Mouse (Mus musculus) CD4-positive helper T cell, adult 2 months (primary cell): ENCODE data around the gene Fas.

Experiments used
- DNase-seq: peaks from one replicate; pipeline ENCODE4 v3.0.0-alpha.2; 2012; ENCODE audit warnings: low read depth, missing footprints, low spot score

Gene Fas

DNA sequence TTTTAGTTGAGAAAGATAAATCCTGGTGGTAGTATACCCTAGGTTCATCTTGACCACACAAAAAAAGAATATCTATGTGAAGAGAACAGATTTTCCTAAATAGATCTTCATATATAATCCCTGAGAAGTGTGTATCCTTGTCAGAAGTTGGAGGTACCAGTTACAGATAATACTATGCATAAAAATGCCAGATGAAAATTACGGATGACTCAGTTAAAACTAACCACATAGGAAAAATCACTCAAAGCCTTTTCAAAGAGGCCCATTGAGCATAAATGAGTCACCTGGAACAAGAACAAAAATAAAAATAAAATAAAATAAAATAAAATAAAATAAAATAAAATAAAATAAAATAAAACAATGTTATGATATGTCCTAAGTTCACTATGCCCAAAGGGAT lies 72.2 kb downstream of the Fas start:
- DNase-seq: no peak

- DNase-seq: no peak
Observed at GRCm38 (mm10) chr19:34369551-34369950, 79.1 kb downstream of the Fas start.

- DNase-seq: no peak
Observed at GRCm38 (mm10) chr19:34370397-34370796, 79.9 kb downstream of the Fas start.
